Mouse (Mus musculus) adrenal gland, postnatal 4 days (tissue): ENCODE results near the gene 4930438A08Rik. TPM values are rescaled to one million over a fixed set of nuclear protein-coding genes. Genes with fewer than 3 reads are reported as not detected.

Experiments
- DNase-seq, 2 experiments: peaks; one replicate each; pipeline ENCODE4 v3.0.0; 2021 to 2022; ENCODE audit warnings: low spot score in 2 of 2, mixed read lengths in 2 of 2
- total RNA-seq, 2 experiments: library from RNA; stranded (reverse); gene quantifications; 2 replicates each; pipeline ENCODE4 v1.2.3; 2021

4930438A08Rik gene
- total RNA-seq, 2 experiments from 2014 or later: 0.28 to 0.85 TPM

GRCm38 (mm10) chr11:58323570-58324340 is 49.2 kb downstream of the 4930438A08Rik start:
- DNase-seq: no peak

GRCm38 (mm10) chr11:58324614-58325229 is 50.1 kb downstream of the 4930438A08Rik start:
- DNase-seq: no peak

- DNase-seq: no peak
These were observed 52.2 kb downstream of the 4930438A08Rik start for GRCm38 (mm10) chr11:58326781-58327180.

- no peak for DNase-seq
These were observed 55.3 kb downstream of the 4930438A08Rik start for GRCm38 (mm10) chr11:58329906-58330275.

GRCm38 (mm10) chr11:58330276-58331148 is 55.9 kb downstream of the 4930438A08Rik start, which contains the start of the genes Zfp672 and Sh3bp5l:
Gene Zfp672 (minus strand): TSS chr11:58330339.
Gene Sh3bp5l (plus strand): TSS chr11:58330724.
- peak; percentile 46 to 69 for DNase-seq

- DNase-seq: no peak
These were observed 56.5 kb downstream of the 4930438A08Rik start for GRCm38 (mm10) chr11:58331149-58331495.

GRCm38 (mm10) chr11:58331546-58331945 is 56.9 kb downstream of the 4930438A08Rik start:
- DNase-seq: no peak

- no peak for DNase-seq
These were observed 60.1 kb downstream of the 4930438A08Rik start for GRCm38 (mm10) chr11:58334746-58335145.

Other genes starting within 250 kb of the 4930438A08Rik start
- under 1 TPM; 0.20 TPM for gene Gm12248, start 181.7 kb upstream of the 4930438A08Rik start, total RNA-seq
- gene Cnot8, start 170.6 kb upstream of the 4930438A08Rik start, total RNA-seq: 10 to 100 TPM; 56.0 to 57.3 TPM
- 10 to 100 TPM; 19.9 to 26.3 TPM for gene Gemin5, start 106.3 kb upstream of the 4930438A08Rik start, total RNA-seq
- gene Mrpl22, start 103.1 kb upstream of the 4930438A08Rik start, total RNA-seq: 10 to 100 TPM; 68.2 to 74.2 TPM
- gene Igtp, start 75.2 kb upstream of the 4930438A08Rik start, total RNA-seq: 10 to 100 TPM in 1 of 2 experiments, 1 to 10 TPM in 1; 9.8 to 15.3 TPM
- gene Irgm2, start 75.2 kb upstream of the 4930438A08Rik start, total RNA-seq: 10 to 100 TPM; 10.7 to 14.4 TPM
- gene Zfp692, start 32.3 kb downstream of the 4930438A08Rik start, total RNA-seq: 10 to 100 TPM; 13.4 to 15.0 TPM
- 10 to 100 TPM; 45.8 to 49.7 TPM for gene Zfp672, start 55.5 kb downstream of the 4930438A08Rik start, total RNA-seq
- gene Sh3bp5l, start 55.9 kb downstream of the 4930438A08Rik start, total RNA-seq: 10 to 100 TPM; 47.4 to 54.1 TPM
- not detected for gene Lypd8, start 104.2 kb downstream of the 4930438A08Rik start, total RNA-seq
- not detected for gene 1810065E05Rik, start 146.3 kb downstream of the 4930438A08Rik start, total RNA-seq
- not detected for gene Gm12253, start 157.8 kb downstream of the 4930438A08Rik start, total RNA-seq
- gene Lypd9, start 178.1 kb downstream of the 4930438A08Rik start, total RNA-seq: not detected
- gene Olfr30, start 187.5 kb downstream of the 4930438A08Rik start, total RNA-seq: not detected
- gene Olfr332, start 217.8 kb downstream of the 4930438A08Rik start, total RNA-seq: not detected
- not detected for gene Olfr331, start 227.8 kb downstream of the 4930438A08Rik start, total RNA-seq